Mouse (Mus musculus) ovary, postnatal 36 days (tissue): ENCODE measurements around the gene Scarf1.
A peak's percentile ranks its signal among the peaks of the same experiment; 100 is the strongest.

Experiments used
- DNase-seq: peaks from one replicate; pipeline ENCODE4 v3.0.0; 2022; ENCODE audit warnings: low spot score, mixed read lengths

The Scarf1 gene

GRCm38 (mm10) chr11:75511213-75511612, 2.1 kb upstream of the Scarf1 start:
- DNase-seq = no peak

DNA sequence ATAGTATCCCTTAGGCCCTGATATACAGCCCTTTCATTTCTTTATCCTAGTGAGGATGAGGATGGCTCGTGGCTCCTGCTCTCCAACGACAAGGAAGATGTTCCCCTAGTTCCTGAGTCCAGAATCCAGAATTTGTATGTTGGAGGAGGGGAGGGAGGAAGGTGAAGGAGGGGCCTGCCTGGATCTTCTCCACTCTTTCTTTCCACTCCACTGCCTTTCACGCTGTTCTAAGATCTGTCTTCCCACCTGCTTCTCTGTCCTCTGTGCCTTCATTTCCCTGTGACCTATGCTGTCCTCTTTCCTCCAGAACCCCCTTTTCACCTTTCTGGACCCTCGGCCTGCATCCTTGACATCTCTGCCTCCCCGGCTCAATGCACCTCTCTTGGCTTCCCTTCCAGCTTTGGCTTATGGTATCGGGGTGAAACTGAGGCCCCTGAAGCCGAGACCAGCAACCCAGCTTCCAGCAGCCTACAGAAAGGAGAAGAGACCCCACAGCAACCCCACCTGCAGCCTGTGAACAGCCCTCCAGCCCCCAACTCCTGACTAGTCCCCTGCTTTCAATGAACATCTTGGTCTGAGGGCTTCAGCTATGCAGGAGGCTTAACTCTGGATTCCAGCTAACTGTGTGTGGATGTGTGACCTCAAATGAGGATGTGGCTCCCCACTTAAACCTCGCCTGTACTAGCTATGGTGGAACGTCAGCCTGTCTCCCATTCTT, 880 bp upstream of the Scarf1 start:
- DNase-seq = no peak

DNA sequence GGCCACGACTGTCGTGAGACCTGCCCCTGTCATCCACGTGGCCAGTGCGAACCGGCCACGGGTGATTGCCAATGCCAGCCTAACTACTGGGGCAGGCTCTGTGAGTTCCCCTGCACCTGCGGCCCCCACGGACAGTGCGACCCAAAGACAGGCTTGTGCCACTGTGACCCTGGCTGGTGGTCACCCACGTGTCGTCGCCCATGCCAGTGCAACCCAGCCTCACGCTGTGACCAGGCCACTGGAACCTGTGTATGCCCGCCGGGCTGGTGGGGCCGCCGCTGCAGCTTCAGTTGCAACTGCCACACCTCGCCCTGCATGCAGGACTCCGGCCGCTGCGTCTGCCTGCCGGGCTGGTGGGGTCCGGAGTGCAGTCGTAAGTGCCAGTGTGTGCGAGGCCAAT, 1.8 kb downstream of the Scarf1 start:
- DNase-seq = no peak

DNA sequence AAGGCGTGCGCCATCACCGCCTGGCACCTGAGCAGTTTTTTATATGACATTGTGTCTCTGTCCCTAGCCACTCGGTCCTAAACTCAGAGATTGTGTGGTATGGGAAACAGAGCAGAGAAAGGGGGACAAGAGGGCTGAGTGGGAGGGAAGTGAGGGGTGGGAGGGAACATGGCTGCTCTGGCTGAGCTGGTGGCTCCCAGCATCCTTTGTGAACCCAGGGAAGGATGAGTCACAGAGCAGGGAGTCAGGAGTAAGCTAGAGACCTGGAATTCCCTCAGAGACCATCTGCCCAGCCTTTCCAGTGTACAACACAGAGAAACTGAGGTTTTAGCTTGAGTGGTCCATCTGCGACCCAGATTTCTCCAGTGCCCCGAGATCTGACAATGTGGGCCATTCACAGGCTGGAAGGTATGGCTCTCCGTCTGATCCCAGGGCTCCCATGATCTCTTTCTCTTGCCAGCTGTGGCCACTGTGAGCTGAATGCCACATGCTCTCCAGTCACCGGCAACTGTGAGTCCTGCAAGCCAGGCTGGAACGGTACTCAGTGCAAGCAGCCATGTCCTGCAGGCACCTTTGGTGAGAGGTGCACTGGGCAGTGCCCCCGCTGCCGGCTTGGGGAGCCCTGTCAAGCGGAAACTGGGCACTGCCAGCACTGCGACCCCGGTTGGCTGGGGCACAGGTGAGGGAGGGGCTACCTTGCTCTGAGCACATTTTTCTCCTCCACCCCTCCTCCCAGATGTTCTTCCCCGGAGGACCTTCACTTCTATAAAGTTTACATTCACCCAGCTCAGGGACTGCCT, 6.7 kb downstream of the Scarf1 start:
- no peak for DNase-seq

DNA sequence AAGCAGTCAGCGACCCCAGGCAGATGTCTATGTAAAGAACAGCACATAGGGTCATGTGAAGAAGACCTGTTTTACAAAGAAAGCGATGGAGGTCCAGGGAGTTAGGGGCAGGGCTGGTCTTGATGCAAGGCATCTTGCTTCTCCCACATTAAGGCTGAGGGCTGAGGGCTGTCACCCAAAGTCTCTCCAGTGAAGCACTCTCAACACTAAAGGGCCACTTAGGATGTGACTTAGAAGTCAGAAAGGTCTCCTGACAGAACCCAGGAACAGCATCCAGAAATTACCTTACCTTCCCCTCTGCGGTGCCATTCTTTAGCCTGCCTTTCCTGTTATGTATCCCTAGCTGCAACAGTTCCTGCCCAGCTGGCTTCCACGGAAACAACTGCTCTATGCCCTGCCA, 8.3 kb downstream of the Scarf1 start:
- no peak for DNase-seq

GRCm38 (mm10) chr11:75522793-75523192, 9.5 kb downstream of the Scarf1 start:
- DNase-seq = no peak

DNA sequence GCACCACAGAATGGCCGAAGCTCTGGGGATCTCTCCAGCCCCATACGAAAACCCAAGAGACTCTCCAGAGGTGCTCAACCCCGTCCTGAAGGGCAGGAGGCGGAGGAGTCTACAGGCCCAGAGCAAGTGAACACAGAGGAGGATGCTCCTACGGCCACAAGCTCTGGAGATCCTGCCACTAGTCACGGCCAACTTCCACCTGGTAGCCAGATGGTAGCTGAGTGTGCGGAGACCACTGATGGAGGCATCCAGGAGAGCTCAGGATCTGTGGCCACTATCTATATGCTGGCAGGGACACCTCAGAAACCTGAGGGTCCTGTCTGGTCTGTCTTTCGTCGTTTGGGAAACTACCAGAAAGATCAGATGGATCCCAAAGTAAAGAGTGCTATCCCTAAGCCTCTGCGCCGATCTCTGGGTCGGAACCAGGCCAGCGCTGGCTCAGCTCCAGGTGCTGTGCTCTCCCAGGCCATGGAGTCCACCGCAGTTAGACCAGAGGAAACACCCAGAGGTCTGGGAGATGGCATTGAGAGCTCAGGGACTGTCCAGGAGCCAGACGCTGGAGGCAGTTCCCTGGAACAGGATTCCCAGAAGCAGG, 12.3 kb downstream of the Scarf1 start:
- no peak for DNase-seq

DNA sequence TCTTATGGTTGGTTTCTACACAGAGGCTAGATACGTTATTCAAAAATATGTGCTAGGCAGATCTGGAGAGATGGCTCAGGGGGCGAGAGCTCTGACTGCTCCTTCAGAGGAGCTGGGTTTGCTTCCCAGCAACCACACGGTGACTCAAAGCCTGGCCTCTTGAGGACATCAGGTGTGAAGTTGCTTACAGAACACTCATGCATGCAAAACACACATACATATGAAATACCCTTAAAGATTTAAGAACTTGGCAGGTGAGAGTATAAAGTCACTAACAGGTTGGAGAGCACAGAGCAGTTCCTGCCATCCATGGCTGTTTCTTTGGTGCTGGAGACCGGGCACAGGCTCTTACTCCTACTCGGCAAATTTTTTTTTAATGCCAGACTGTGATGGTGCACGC, 13.6 kb downstream of the Scarf1 start:
- DNase-seq = no peak

GRCm38 (mm10) chr11:75529771-75530170, 16.4 kb downstream of the Scarf1 start:
- DNase-seq = no peak

DNA sequence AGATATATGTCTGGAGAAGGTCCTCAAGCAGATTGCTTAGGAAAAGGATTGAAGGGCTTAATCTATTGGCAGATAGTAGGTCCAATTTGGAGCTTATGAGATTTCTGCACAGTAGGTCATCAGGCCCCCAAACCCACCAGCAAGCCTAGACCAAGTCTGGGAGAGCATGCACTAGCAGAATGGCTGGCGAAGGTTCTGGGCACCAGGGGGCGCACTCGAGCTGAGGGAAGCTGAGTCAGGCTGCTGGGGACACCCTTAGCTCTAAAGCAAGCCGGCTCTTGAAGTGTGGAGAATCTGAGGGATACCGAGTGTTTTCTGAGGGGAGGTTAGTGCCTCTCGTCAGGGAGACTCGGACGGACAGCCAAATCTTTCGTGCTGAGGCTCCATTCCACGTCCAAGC, 17.0 kb downstream of the Scarf1 start:
- peak; percentile 96 for DNase-seq

- no peak for DNase-seq
These were observed 17.6 kb downstream of the Scarf1 start for GRCm38 (mm10) chr11:75530845-75531373.

GRCm38 (mm10) chr11:75531469-75532242, 18.3 kb downstream of the Scarf1 start, which contains the start of gene Slc43a2:
Slc43a2 (plus strand) TSS chr11:75531694.
- peak; percentile 91 for DNase-seq

DNA sequence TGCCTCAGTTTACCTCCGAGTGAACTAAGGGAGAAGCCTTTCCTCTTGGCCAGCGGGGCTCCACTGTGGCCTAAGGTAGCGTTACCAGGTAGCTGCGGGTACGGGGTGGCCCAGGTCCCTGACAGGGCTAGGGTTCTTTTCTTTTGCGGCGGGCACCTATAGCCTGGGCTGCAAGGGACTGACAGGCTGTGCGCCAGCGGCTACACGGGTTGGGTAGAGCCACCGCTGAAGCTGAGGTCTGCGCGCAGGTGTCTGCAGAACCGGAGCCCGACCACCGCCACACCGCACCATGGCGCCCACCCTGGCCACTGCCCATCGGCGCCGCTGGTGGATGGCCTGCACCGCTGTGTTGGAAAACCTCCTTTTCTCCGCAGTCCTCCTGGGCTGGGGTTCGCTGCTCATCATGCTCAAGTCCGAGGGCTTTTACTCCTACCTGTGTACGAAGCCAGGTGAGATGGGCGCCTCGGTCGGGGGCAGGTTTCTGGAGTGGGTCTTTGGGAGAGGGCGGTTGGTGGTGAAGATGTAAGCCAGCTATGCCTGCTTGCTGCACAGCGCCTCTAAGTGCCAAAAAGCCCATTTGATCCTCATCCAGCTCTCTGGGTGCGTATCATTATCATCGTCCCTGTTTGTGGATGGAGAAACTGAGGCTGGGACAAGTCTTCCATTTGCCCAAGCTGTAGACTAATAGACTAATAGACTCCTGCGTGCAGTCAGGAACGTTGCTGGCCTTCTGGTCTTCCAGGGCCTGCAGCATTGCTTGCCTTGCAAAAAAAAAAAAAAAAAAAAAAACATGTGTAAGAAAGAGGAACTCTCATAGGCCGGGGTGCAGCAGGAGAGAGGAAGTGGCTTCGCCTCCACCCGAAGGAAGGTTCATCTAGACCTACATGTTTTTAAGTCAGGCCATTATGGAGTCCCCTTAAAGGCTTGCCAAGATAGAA, 19.3 kb downstream of the Scarf1 start:
- peak; percentile 44 for DNase-seq

- DNase-seq = no peak
These were observed 20.1 kb downstream of the Scarf1 start for GRCm38 (mm10) chr11:75533314-75534015.

GRCm38 (mm10) chr11:75534286-75535033, 21.1 kb downstream of the Scarf1 start:
- no peak for DNase-seq

- no peak for DNase-seq
These were observed 21.9 kb downstream of the Scarf1 start for GRCm38 (mm10) chr11:75535106-75535795.

DNA sequence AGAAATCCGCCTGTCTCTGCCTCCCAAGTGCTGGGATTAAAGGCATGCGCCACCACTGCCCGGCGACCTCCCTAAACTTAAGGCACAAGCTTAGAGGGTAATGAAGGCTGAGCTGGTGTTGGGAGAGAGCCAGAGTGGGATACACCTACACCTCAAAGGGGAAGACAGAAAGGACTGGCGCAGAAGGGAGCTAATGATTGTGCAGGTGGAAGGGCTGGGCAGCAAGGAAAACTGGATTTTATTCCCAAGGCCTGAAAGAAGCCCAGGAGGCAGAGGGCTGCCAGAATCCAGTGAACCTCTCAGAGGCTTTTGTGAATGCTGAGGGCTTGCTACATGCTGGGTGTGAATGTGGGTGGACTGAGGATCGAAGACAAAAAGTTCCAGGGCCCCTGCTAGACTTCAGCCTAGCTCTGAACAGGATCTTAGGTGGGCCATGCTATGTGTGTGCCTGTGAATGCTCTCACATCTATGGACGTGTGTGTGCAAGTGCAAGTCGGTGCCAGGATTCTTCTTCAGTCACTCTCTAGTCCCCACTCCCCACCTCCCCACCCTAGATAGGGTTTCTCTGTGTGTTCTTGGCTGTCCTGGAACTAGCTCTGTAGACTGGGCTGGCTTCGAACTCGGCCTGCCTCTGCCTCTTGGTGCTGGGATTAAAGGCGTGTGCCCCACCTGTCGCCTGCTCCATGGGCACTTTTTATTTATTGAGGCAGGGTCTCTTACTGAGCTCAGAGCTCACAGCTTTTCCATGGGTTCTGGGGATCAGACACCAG, 23.1 kb downstream of the Scarf1 start:
- no peak for DNase-seq

DNA sequence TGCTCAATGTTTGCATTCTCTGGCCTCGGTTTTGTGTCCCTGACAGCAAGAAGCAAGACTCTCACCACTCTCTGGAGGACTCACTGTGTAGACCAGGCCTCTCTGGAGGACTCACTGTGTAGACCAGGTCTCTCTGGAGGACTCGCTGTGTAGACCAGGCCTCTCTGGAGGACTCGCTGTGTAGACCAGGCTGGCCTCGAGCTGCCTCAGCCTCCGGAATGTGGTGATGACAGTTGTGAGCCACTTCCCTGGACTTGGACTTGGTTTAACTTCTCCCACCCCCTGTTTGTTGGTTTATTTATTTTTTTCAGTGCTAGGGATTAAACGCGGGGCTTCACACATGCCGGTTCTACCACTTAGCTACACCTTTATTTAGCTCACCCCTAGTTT, 23.7 kb downstream of the Scarf1 start:
- no peak for DNase-seq
